Mouse (Mus musculus): ENCODE measurements around the gene Rab34. TPM values are rescaled to one million over a fixed set of nuclear protein-coding genes. Genes with fewer than 3 reads are reported as not detected.

The Rab34 gene
- polyA plus RNA-seq, 1 experiment from 2014 or later: 55.7 TPM

GRCm38 (mm10) chr11:78195101-78195863 is 7.1 kb downstream of the Rab34 start:
- H3K9me3 ChIP-seq (replicated peaks; ENCODE audit: control insufficient read depth, low read length, poor library complexity, severe bottlenecking): no peaks in the 10 kb centered on the region
- H3K9ac ChIP-seq (ENCODE audit: low read depth, low read length): no peak overlapping the region
- 56% methylated on average over 23 of the region's 23 CpGs for WGBS
- ATAC-seq: no peak
- peak overlapping the region; percentile 30 for H3K4me3 ChIP-seq (ENCODE audit: low read depth, low read length)
- H3K4me1 ChIP-seq (ENCODE audit: control insufficient read depth, insufficient read depth, low read length): 0 out of 2 replicates have a peak, but pooled peaks cover 4% of the 10 kb centered on the region
- H3K27me3 ChIP-seq (ENCODE audit: control insufficient read depth, insufficient read depth, low read depth, low read length): no peaks in the 10 kb centered on the region
- H3K27ac ChIP-seq (ENCODE audit: low read length): no peak overlapping the region
- H3K4me2 ChIP-seq (ENCODE audit: low read length): peak overlapping the region; percentile 52
- peaks cover 20% of the 10 kb centered on the region for H3K36me3 ChIP-seq (ENCODE audit: control insufficient read depth, insufficient read depth, low read length)

- Histone ChIP-seq H3K27me3 (ENCODE audit: control insufficient read depth, insufficient read depth, low read depth, low read length) (no peaks in the 10 kb centered on the region), H3K9me3 (replicated peaks; ENCODE audit: control insufficient read depth, low read length, poor library complexity, severe bottlenecking) (no peaks in the 10 kb centered on the region), H3K4me3 (ENCODE audit: low read depth, low read length) (no peak overlapping the region), H3K27ac (ENCODE audit: low read length) (no peak overlapping the region), H3K36me3 (ENCODE audit: control insufficient read depth, insufficient read depth, low read length) (peaks cover 13% of the 10 kb centered on the region), H3K9ac (ENCODE audit: low read depth, low read length) (no peak overlapping the region), H3K4me1 (ENCODE audit: control insufficient read depth, insufficient read depth, low read length) (no peaks in the 10 kb centered on the region), H3K4me2 (ENCODE audit: low read length) (no peak overlapping the region)
- 94% methylated on average over 3 of the region's 3 CpGs for WGBS
- no peak for ATAC-seq
These were observed 14.1 kb downstream of the Rab34 start for GRCm38 (mm10) chr11:78202372-78202771.

- no peak for ATAC-seq
- Histone ChIP-seq H3K9me3 (replicated peaks; ENCODE audit: control insufficient read depth, low read length, poor library complexity, severe bottlenecking) (no peaks in the 10 kb centered on the region), H3K27me3 (ENCODE audit: control insufficient read depth, insufficient read depth, low read depth, low read length) (no peaks in the 10 kb centered on the region), H3K27ac (ENCODE audit: low read length) (no peak overlapping the region), H3K4me1 (ENCODE audit: control insufficient read depth, insufficient read depth, low read length) (no peaks in the 10 kb centered on the region), H3K4me2 (ENCODE audit: low read length) (no peak overlapping the region), H3K4me3 (ENCODE audit: low read depth, low read length) (no peak overlapping the region), H3K36me3 (ENCODE audit: control insufficient read depth, insufficient read depth, low read length) (peaks cover 17% of the 10 kb centered on the region), H3K9ac (ENCODE audit: low read depth, low read length) (no peak overlapping the region)
- WGBS: 72% methylated on average over 6 of the region's 6 CpGs
These were observed 16.1 kb downstream of the Rab34 start for GRCm38 (mm10) chr11:78204287-78204686.

GRCm38 (mm10) chr11:78205361-78206206 is 17.4 kb downstream of the Rab34 start:
- Histone ChIP-seq H3K36me3 (ENCODE audit: control insufficient read depth, insufficient read depth, low read length) (peaks cover 25% of the 10 kb centered on the region), H3K4me1 (ENCODE audit: control insufficient read depth, insufficient read depth, low read length) (no peaks in the 10 kb centered on the region), H3K4me2 (ENCODE audit: low read length) (no peak overlapping the region), H3K9ac (ENCODE audit: low read depth, low read length) (no peak overlapping the region), H3K27ac (ENCODE audit: low read length) (peak overlapping the region; percentile 59; the same call in 1 of the 2 replicates), H3K9me3 (replicated peaks; ENCODE audit: control insufficient read depth, low read length, poor library complexity, severe bottlenecking) (no peaks in the 10 kb centered on the region), H3K27me3 (ENCODE audit: control insufficient read depth, insufficient read depth, low read depth, low read length) (no peaks in the 10 kb centered on the region), H3K4me3 (ENCODE audit: low read depth, low read length) (no peak overlapping the region)
- 73% methylated on average over 13 of the region's 13 CpGs for WGBS
- no peak for ATAC-seq

- Histone ChIP-seq H3K36me3 (ENCODE audit: control insufficient read depth, insufficient read depth, low read length) (peaks cover 38% of the 10 kb centered on the region), H3K4me2 (ENCODE audit: low read length) (no peak overlapping the region), H3K9me3 (replicated peaks; ENCODE audit: control insufficient read depth, low read length, poor library complexity, severe bottlenecking) (no peaks in the 10 kb centered on the region), H3K27me3 (ENCODE audit: control insufficient read depth, insufficient read depth, low read depth, low read length) (no peaks in the 10 kb centered on the region), H3K27ac (ENCODE audit: low read length) (no peak overlapping the region), H3K9ac (ENCODE audit: low read depth, low read length) (no peak overlapping the region), H3K4me1 (ENCODE audit: control insufficient read depth, insufficient read depth, low read length) (no peaks in the 10 kb centered on the region), H3K4me3 (ENCODE audit: low read depth, low read length) (no peak overlapping the region)
- ATAC-seq: no peak
- 92% methylated on average over 7 of the region's 7 CpGs for WGBS
These were observed 19.0 kb downstream of the Rab34 start for GRCm38 (mm10) chr11:78207190-78207589.

- H3K4me2 ChIP-seq (ENCODE audit: low read length): no peak overlapping the region
- no peak for ATAC-seq
- no peak overlapping the region for H3K4me3 ChIP-seq (ENCODE audit: low read depth, low read length)
- WGBS: 95% methylated on average over 6 of the region's 6 CpGs
- no peaks in the 10 kb centered on the region for H3K27me3 ChIP-seq (ENCODE audit: control insufficient read depth, insufficient read depth, low read depth, low read length)
- H3K4me1 ChIP-seq (ENCODE audit: control insufficient read depth, insufficient read depth, low read length): no peaks in the 10 kb centered on the region
- no peak overlapping the region for H3K27ac ChIP-seq (ENCODE audit: low read length)
- H3K9ac ChIP-seq (ENCODE audit: low read depth, low read length): no peak overlapping the region
- H3K36me3 ChIP-seq (ENCODE audit: control insufficient read depth, insufficient read depth, low read length): peaks cover 56% of the 10 kb centered on the region
- H3K9me3 ChIP-seq (replicated peaks; ENCODE audit: control insufficient read depth, low read length, poor library complexity, severe bottlenecking): no peaks in the 10 kb centered on the region
These were observed 21.7 kb downstream of the Rab34 start for GRCm38 (mm10) chr11:78209886-78210285.

- no peaks in the 10 kb centered on the region for H3K9me3 ChIP-seq (replicated peaks; ENCODE audit: control insufficient read depth, low read length, poor library complexity, severe bottlenecking)
- WGBS: 78% methylated on average over 7 of the region's 7 CpGs
- H3K9ac ChIP-seq (ENCODE audit: low read depth, low read length): no peak overlapping the region
- no peaks in the 10 kb centered on the region for H3K4me1 ChIP-seq (ENCODE audit: control insufficient read depth, insufficient read depth, low read length)
- H3K27ac ChIP-seq (ENCODE audit: low read length): no peak overlapping the region
- no peak for ATAC-seq
- peaks cover 59% of the 10 kb centered on the region for H3K36me3 ChIP-seq (ENCODE audit: control insufficient read depth, insufficient read depth, low read length)
- H3K4me2 ChIP-seq (ENCODE audit: low read length): no peak overlapping the region
- no peak overlapping the region for H3K4me3 ChIP-seq (ENCODE audit: low read depth, low read length)
- H3K27me3 ChIP-seq (ENCODE audit: control insufficient read depth, insufficient read depth, low read depth, low read length): no peaks in the 10 kb centered on the region
These were observed 22.4 kb downstream of the Rab34 start for GRCm38 (mm10) chr11:78210615-78211014.

- Histone ChIP-seq H3K27me3 (ENCODE audit: control insufficient read depth, insufficient read depth, low read depth, low read length) (no peaks in the 10 kb centered on the region), H3K27ac (ENCODE audit: low read length) (no peak overlapping the region), H3K36me3 (ENCODE audit: control insufficient read depth, insufficient read depth, low read length) (peaks cover 55% of the 10 kb centered on the region), H3K9me3 (replicated peaks; ENCODE audit: control insufficient read depth, low read length, poor library complexity, severe bottlenecking) (no peaks in the 10 kb centered on the region), H3K4me1 (ENCODE audit: control insufficient read depth, insufficient read depth, low read length) (no peaks in the 10 kb centered on the region), H3K4me2 (ENCODE audit: low read length) (no peak overlapping the region), H3K4me3 (ENCODE audit: low read depth, low read length) (no peak overlapping the region), H3K9ac (ENCODE audit: low read depth, low read length) (no peak overlapping the region)
- WGBS: 96% methylated on average over 5 of the region's 5 CpGs
- no peak for ATAC-seq
These were observed 23.3 kb downstream of the Rab34 start for GRCm38 (mm10) chr11:78211513-78211912.
